Mouse (Mus musculus): ENCODE measurements around the gene Mettl17.

- no peak for TF ChIP-seq CTCF (conservative IDR thresholded peaks at IDR 0.05; ENCODE audit: insufficient read depth, insufficient read length, low read depth, low read length)
- no peak for TF ChIP-seq POLR2A (IDR thresholded peaks at IDR 0.05; ENCODE audit: low read depth, low read length)
Measured at GRCm38 (mm10) chr14:51913960-51914762, 29.5 kb downstream of the Mettl17 start, which contains the start of gene Ndrg2.
